In genomic region chr7:67520959-67521358, GRCm38 (mm10) we compare ENCODE assay signal across 10 mouse cellular contexts.
A peak's percentile ranks its signal among the peaks of the same experiment; 100 is the strongest.
DNase-seq lines count a peak whose midpoint lies in the region; ATAC-seq and TF ChIP-seq lines count a peak whose summit lies in the region.
"Had no signal": no experiment of that assay in that cellular context is flagged by ENCODE, and none has a peak within 500 bp of the region (broad histone marks: within the 10 kb centered on the region; RNA-seq: fewer than 3 reads in every experiment).

No protein-coding gene starts in this region.

- peaks cover 10% of the 10 kb centered on the region; the same call in 1 of the 2 replicates for H3K36me3 ChIP-seq in liver, adult 2 months (ENCODE audit: control insufficient read depth, insufficient read depth, low read length)
- H3K36me3 ChIP-seq in liver, embryonic 11.5 days (ENCODE audit: control insufficient read depth, insufficient read depth, low read length), result no peaks in the 10 kb centered on the region
- no peaks in the 10 kb centered on the region for H3K36me3 ChIP-seq in embryonic facial prominence, embryonic 12.5 days

- 82% methylated on average over 4 of the region's 4 CpGs for WGBS in liver, adult 2 months
- WGBS in liver, embryonic 11.5 days, result 79% methylated on average over 4 of the region's 4 CpGs
- WGBS in embryonic facial prominence, embryonic 12.5 days, result 85% methylated on average over 4 of the region's 4 CpGs

- H3K27ac ChIP-seq in liver, adult 2 months (replicated peaks; ENCODE audit: insufficient read depth, low read depth, low read length), result no peak overlapping the region
- H3K27ac ChIP-seq in liver, embryonic 11.5 days (ENCODE audit: low read depth, low read length), result no peak overlapping the region
- no peak overlapping the region for H3K27ac ChIP-seq in embryonic facial prominence, embryonic 12.5 days

- DNase-seq in embryo, embryonic 11 days, result peak; percentile 24
- DNase-seq in embryo, embryonic 9.5 days (ENCODE audit: extremely low spot score), result no peak
- DNase-seq in liver, adult 2 months (ENCODE audit: extremely low read depth, low read depth, low spot score), result no peak
- no peak for DNase-seq in liver, embryonic 11.5 days (ENCODE audit: low spot score)
- peak; percentile 28 to 32 for DNase-seq in thymus, postnatal 10 days (ENCODE audit: low spot score in 2 of 2)
- no peak for DNase-seq in neural tube, embryonic 10.5 days (ENCODE audit: extremely low spot score, low spot score)
- DNase-seq: retina, postnatal 1 day had no signal

- TF ChIP-seq CTCF in liver, adult 2 months (IDR thresholded peaks at IDR 0.05; ENCODE audit: low read depth, low read length), result peak; percentile 48

- H3K4me1 ChIP-seq in liver, adult 2 months (ENCODE audit: control insufficient read depth, insufficient read depth, low read length), result no peaks in the 10 kb centered on the region
- H3K4me1 ChIP-seq in liver, embryonic 11.5 days (replicated peaks; ENCODE audit: control insufficient read depth, insufficient read depth, low read length), result no peaks in the 10 kb centered on the region
- no peaks in the 10 kb centered on the region for H3K4me1 ChIP-seq in embryonic facial prominence, embryonic 12.5 days

- no peaks in the 10 kb centered on the region for H3K79me2 ChIP-seq in liver, adult 2 months (ENCODE audit: control insufficient read depth, insufficient read depth, low read length)

- no peak for TF ChIP-seq POLR2A in liver, adult 2 months (IDR thresholded peaks at IDR 0.05; ENCODE audit: extremely low read depth, insufficient read depth, low read length)

- H3K27me3 ChIP-seq in liver, adult 2 months (ENCODE audit: control insufficient read depth, insufficient read depth, low read length), result no peaks in the 10 kb centered on the region
- no peaks in the 10 kb centered on the region for H3K27me3 ChIP-seq in liver, embryonic 11.5 days (replicated peaks; ENCODE audit: control insufficient read depth, insufficient read depth, low read length)
- H3K27me3 ChIP-seq in embryonic facial prominence, embryonic 12.5 days, result no peaks in the 10 kb centered on the region

- no peak overlapping the region for H3K9ac ChIP-seq in liver, adult 2 months (ENCODE audit: low read depth, low read length)
- no peak overlapping the region for H3K9ac ChIP-seq in liver, embryonic 11.5 days (ENCODE audit: low read depth, low read length)
- no peak overlapping the region for H3K9ac ChIP-seq in embryonic facial prominence, embryonic 12.5 days

- ATAC-seq in liver, embryonic 11.5 days (replicated peaks; ENCODE audit: low FRiP score), result no peak
- 0 out of 2 replicates have a peak, but pooled peaks have one; percentile 6 for ATAC-seq in embryonic facial prominence, embryonic 12.5 days (ENCODE audit: insufficient number of reproducible peaks, insufficient read depth, low FRiP score, low TSS enrichment)
- no peak for ATAC-seq in megakaryocyte, adult 5-6 weeks (ENCODE audit: poor library complexity, severe bottlenecking)

- H3K4me2 ChIP-seq in liver, embryonic 11.5 days, result no peak overlapping the region
- no peak overlapping the region for H3K4me2 ChIP-seq in embryonic facial prominence, embryonic 12.5 days (replicated peaks)
- H3K4me2 ChIP-seq: midbrain, embryonic 11.5 days had no signal

- no peaks in the 10 kb centered on the region for H3K9me3 ChIP-seq in liver, embryonic 11.5 days (ENCODE audit: control insufficient read depth, low read length)
- H3K9me3 ChIP-seq in embryonic facial prominence, embryonic 12.5 days, result no peaks in the 10 kb centered on the region

- no peak overlapping the region for H3K4me3 ChIP-seq in liver, adult 2 months (ENCODE audit: insufficient read depth, low read depth, low read length)
- no peak overlapping the region for H3K4me3 ChIP-seq in liver, embryonic 11.5 days (ENCODE audit: low read depth, low read length)
- H3K4me3 ChIP-seq in embryonic facial prominence, embryonic 12.5 days, result no peak overlapping the region

Comparison
In these comparisons a context has a peak if more than half of its experiments do, and no peak if none do; other contexts are left out.
1. DNase-seq: peak in embryo, embryonic 11 days (single experiment) and thymus, postnatal 10 days (2 of 2); none in embryo, embryonic 9.5 days (single experiment), liver, adult 2 months (single experiment), liver, embryonic 11.5 days (single experiment) and neural tube, embryonic 10.5 days (single experiment).